Mouse (Mus musculus) stomach, embryonic 16.5 days (tissue): ENCODE data around the gene Rps6kb1. TPM values are rescaled to one million over a fixed set of nuclear protein-coding genes. Genes with fewer than 3 reads are reported as not detected.

Source experiments
- ATAC-seq: fragments of 200-750 bp; cut with Nextera tagmentation; 2 replicates; pipeline ENCODE4 v1.8.0; 2017; ENCODE audit warnings: moderate number of reproducible peaks, moderate TSS enrichment; ENCODE audit not compliant: insufficient read depth, low FRiP score
- H3K27ac ChIP-seq: fragments of 300-500 bp; sonication (generic); 2 replicates; pipeline ENCODE4 v1.5.1; 2014; ENCODE audit warnings: low read length
- H3K27me3 ChIP-seq: fragments of 300-500 bp; sonication (generic); 2 replicates; pipeline ENCODE4 v1.6.1; 2014; ENCODE audit warnings: low read length, control low read depth, mixed read lengths; ENCODE audit not compliant: control insufficient read depth, insufficient read depth
- H3K36me3 ChIP-seq: fragments of 300-500 bp; sonication (generic); 2 replicates; pipeline ENCODE4 v1.6.1; 2014; ENCODE audit warnings: low read length; ENCODE audit not compliant: control insufficient read depth, insufficient read depth
- H3K4me1 ChIP-seq: fragments of 300-500 bp; sonication (generic); 2 replicates; pipeline ENCODE4 v1.6.1; 2014; ENCODE audit warnings: low read length, control low read depth, mixed read lengths; ENCODE audit not compliant: control insufficient read depth, insufficient read depth
- H3K4me2 ChIP-seq: fragments of 300-500 bp; sonication (generic); 2 replicates; pipeline ENCODE4 v1.6.1; 2014; ENCODE audit warnings: low read depth, low read length, mixed read lengths
- H3K4me3 ChIP-seq: fragments of 300-500 bp; sonication (generic); replicated peaks from 2 replicates; pipeline ENCODE4 v1.5.1; 2014; ENCODE audit warnings: mild to moderate bottlenecking, low read length
- H3K9ac ChIP-seq: fragments of 300-500 bp; sonication (generic); 2 replicates; pipeline ENCODE4 v1.6.1; 2014; ENCODE audit warnings: low read length
- H3K9me3 ChIP-seq: fragments of 300-500 bp; sonication (generic); replicated peaks from 2 replicates; pipeline ENCODE4 v1.6.1; 2016; ENCODE audit warnings: low read length, control low read depth; ENCODE audit not compliant: control insufficient read depth
- WGBS: fragments of 180-500 bp; shearing (Covaris S2); extraction: QIAGEN DNeasy Blood & Tissue Kit; methylation state at CpG from one replicate; pipeline ENCODE4 v1.1.7; 2014; 5-methylcytosine and 5-hydroxymethylcytosine counted together
- polyA plus RNA-seq: library from polyadenylated mRNA; unstranded; fragments of >200 nt; fragmentation: Nextera tagmentation; extraction: Ambion mirVana; gene quantifications from 2 replicates; pipeline ENCODE4 v1.2.1, GENCODE M21; 2015

The Rps6kb1 gene
- polyA plus RNA-seq, 1 experiment from 2014 or later = 60.0 TPM

- Histone ChIP-seq H3K27ac (peak overlapping the region; percentile 95), H3K27me3 (no peaks in the 10 kb centered on the region), H3K9ac (no peak overlapping the region), H3K4me3 (no peak overlapping the region), H3K4me1 (peaks cover 48% of the 10 kb centered on the region), H3K9me3 (no peaks in the 10 kb centered on the region), H3K36me3 (no peaks in the 10 kb centered on the region), H3K4me2 (no peak overlapping the region)
- peak; percentile 11; the same call in 1 of the 2 replicates for ATAC-seq
- WGBS = 61% methylated on average over 4 of the region's 4 CpGs
These were observed 32.6 kb upstream of the Rps6kb1 start for GRCm38 (mm10) chr11:86577231-86577630.

- peaks cover 56% of the 10 kb centered on the region for H3K4me1 ChIP-seq
- ATAC-seq = peak; percentile 42; the same call in 1 of the 2 replicates
These were observed 31.2 kb upstream of the Rps6kb1 start for GRCm38 (mm10) chr11:86575632-86576378.

GRCm38 (mm10) chr11:86574408-86574807, 29.8 kb upstream of the Rps6kb1 start:
- Histone ChIP-seq H3K4me3 (no peak overlapping the region), H3K9ac (no peak overlapping the region), H3K4me2 (no peak overlapping the region), H3K36me3 (no peaks in the 10 kb centered on the region), H3K4me1 (peaks cover 49% of the 10 kb centered on the region), H3K27ac (peak overlapping the region; percentile 95; the same call in 1 of the 2 replicates), H3K9me3 (no peaks in the 10 kb centered on the region), H3K27me3 (no peaks in the 10 kb centered on the region)
- WGBS = 36% methylated on average over 2 of the region's 2 CpGs
- no peak for ATAC-seq

More at GRCm38 (mm10) chr11:86575632-86576378, 31.2 kb upstream of the Rps6kb1 start:
- Histone ChIP-seq H3K27me3 (no peaks in the 10 kb centered on the region), H3K4me3 (no peak overlapping the region), H3K4me2 (no peak overlapping the region), H3K9ac (0 out of 2 replicates have a peak overlapping the region, but pooled peaks have one; percentile 36), H3K9me3 (no peaks in the 10 kb centered on the region), H3K36me3 (no peaks in the 10 kb centered on the region), H3K27ac (peak overlapping the region; percentile 95)
- 58% methylated on average over 7 of the region's 7 CpGs for WGBS

- H3K36me3 ChIP-seq = no peaks in the 10 kb centered on the region
- WGBS = 84% methylated on average over 6 of the region's 6 CpGs
- no peaks in the 10 kb centered on the region for H3K27me3 ChIP-seq
- peaks cover 43% of the 10 kb centered on the region for H3K4me1 ChIP-seq
- H3K4me3 ChIP-seq = no peak overlapping the region
- no peak for ATAC-seq
- H3K4me2 ChIP-seq = no peak overlapping the region
- no peak overlapping the region for H3K27ac ChIP-seq
- H3K9me3 ChIP-seq = no peaks in the 10 kb centered on the region
- H3K9ac ChIP-seq = no peak overlapping the region
These were observed 29.1 kb upstream of the Rps6kb1 start for GRCm38 (mm10) chr11:86573646-86574231.

- peaks cover 34% of the 10 kb centered on the region for H3K4me1 ChIP-seq
- no peak for ATAC-seq
- H3K27me3 ChIP-seq = no peaks in the 10 kb centered on the region
- H3K9me3 ChIP-seq = no peaks in the 10 kb centered on the region
- H3K9ac ChIP-seq = no peak overlapping the region
- 68% methylated on average over 2 of the region's 2 CpGs for WGBS
- H3K27ac ChIP-seq = no peak overlapping the region
- no peak overlapping the region for H3K4me3 ChIP-seq
- no peaks in the 10 kb centered on the region for H3K36me3 ChIP-seq
- H3K4me2 ChIP-seq = no peak overlapping the region
These were observed 28.0 kb upstream of the Rps6kb1 start for GRCm38 (mm10) chr11:86572623-86573022.

- no peak overlapping the region for H3K4me3 ChIP-seq
- ATAC-seq = no peak
- H3K36me3 ChIP-seq = no peaks in the 10 kb centered on the region
- peaks cover 29% of the 10 kb centered on the region for H3K4me1 ChIP-seq
- H3K9ac ChIP-seq = 0 out of 2 replicates have a peak overlapping the region, but pooled peaks have one; percentile 46
- no peaks in the 10 kb centered on the region for H3K27me3 ChIP-seq
- peak overlapping the region; percentile 83 for H3K27ac ChIP-seq
- H3K9me3 ChIP-seq = no peaks in the 10 kb centered on the region
- H3K4me2 ChIP-seq = peak overlapping the region; percentile 29; the same call in 1 of the 2 replicates
- 57% methylated on average over 4 of the region's 4 CpGs for WGBS
These were observed 27.3 kb upstream of the Rps6kb1 start for GRCm38 (mm10) chr11:86571871-86572270.

GRCm38 (mm10) chr11:86571047-86571855, 26.6 kb upstream of the Rps6kb1 start:
- no peaks in the 10 kb centered on the region for H3K36me3 ChIP-seq
- peaks cover 22% of the 10 kb centered on the region for H3K4me1 ChIP-seq
- 35% methylated on average over 15 of the region's 15 CpGs for WGBS
- peak; percentile 53; the same call in 1 of the 2 replicates for ATAC-seq
- H3K27me3 ChIP-seq = no peaks in the 10 kb centered on the region
- peak overlapping the region; percentile 83 for H3K27ac ChIP-seq
- H3K9ac ChIP-seq = 0 out of 2 replicates have a peak overlapping the region, but pooled peaks have one; percentile 46
- H3K9me3 ChIP-seq = no peaks in the 10 kb centered on the region
- peak overlapping the region; percentile 29; the same call in 1 of the 2 replicates for H3K4me2 ChIP-seq
- H3K4me3 ChIP-seq = no peak overlapping the region

- peak overlapping the region; percentile 50 for H3K27ac ChIP-seq
- peaks cover 15% of the 10 kb centered on the region for H3K4me1 ChIP-seq
- no peak overlapping the region for H3K9ac ChIP-seq
- H3K9me3 ChIP-seq = no peaks in the 10 kb centered on the region
- H3K4me3 ChIP-seq = no peak overlapping the region
- ATAC-seq = peak; percentile 26
- H3K36me3 ChIP-seq = no peaks in the 10 kb centered on the region
- WGBS = 30% methylated on average over 9 of the region's 9 CpGs
- no peaks in the 10 kb centered on the region for H3K27me3 ChIP-seq
- no peak overlapping the region for H3K4me2 ChIP-seq
These were observed 25.7 kb upstream of the Rps6kb1 start for GRCm38 (mm10) chr11:86570261-86570746.
